Mouse (Mus musculus) heart, embryonic 16.5 days (tissue): ENCODE measurements around the gene Gm20388. TPM values are rescaled to one million over a fixed set of nuclear protein-coding genes. Genes with fewer than 3 reads are reported as not detected.

ENCODE experiments used
- ATAC-seq: fragments of 200-750 bp; cut with Nextera tagmentation; replicated peaks from 2 replicates; pipeline ENCODE4 v1.8.0; 2017; ENCODE audit warnings: moderate number of reproducible peaks; ENCODE audit not compliant: insufficient read depth, low FRiP score; ENCODE audit errors: extremely low read depth
- H3K27ac ChIP-seq: fragments of 300-500 bp; sonication (generic); 2 replicates; pipeline ENCODE4 v1.5.1; 2014; ENCODE audit warnings: mild to moderate bottlenecking, low read length, control low read depth, moderate library complexity
- H3K27me3 ChIP-seq: fragments of 300-500 bp; sonication (generic); 2 replicates; pipeline ENCODE4 v1.6.1; 2014; ENCODE audit warnings: low read length, mixed read lengths; ENCODE audit not compliant: control insufficient read depth, insufficient read depth
- H3K36me3 ChIP-seq: fragments of 300-500 bp; sonication (generic); 2 replicates; pipeline ENCODE4 v1.6.1; 2014; ENCODE audit not compliant: control insufficient read depth, insufficient read depth
- H3K4me1 ChIP-seq: fragments of 300-500 bp; sonication (generic); 2 replicates; pipeline ENCODE4 v1.6.1; 2014; ENCODE audit warnings: low read length, mixed read lengths; ENCODE audit not compliant: control insufficient read depth, insufficient read depth
- H3K4me2 ChIP-seq: fragments of 300-500 bp; sonication (generic); 2 replicates; pipeline ENCODE4 v1.6.1; 2014; ENCODE audit warnings: low read depth, mild to moderate bottlenecking, control low read depth, low read length
- H3K4me3 ChIP-seq: fragments of 300-500 bp; sonication (generic); 2 replicates; pipeline ENCODE4 v1.5.1; 2014; ENCODE audit warnings: mild to moderate bottlenecking, control low read depth, low read length
- H3K9ac ChIP-seq: fragments of 300-500 bp; sonication (generic); 2 replicates; pipeline ENCODE4 v1.6.1; 2014; ENCODE audit warnings: low read length, control low read depth
- H3K9me3 ChIP-seq: fragments of 300-500 bp; sonication (generic); replicated peaks from 2 replicates; pipeline ENCODE4 v1.6.1; 2016; ENCODE audit warnings: low read length; ENCODE audit not compliant: control insufficient read depth
- WGBS: fragments of 180-500 bp; shearing (Covaris S2); extraction: QIAGEN DNeasy Blood & Tissue Kit; methylation state at CpG from one replicate; pipeline ENCODE4 v1.1.7; 2014; 5-methylcytosine and 5-hydroxymethylcytosine counted together
- polyA plus RNA-seq: library from polyadenylated mRNA; unstranded; fragments of >200 nt; fragmentation: Nextera tagmentation; extraction: Ambion mirVana; gene quantifications from 2 replicates; pipeline ENCODE4 v1.2.1, GENCODE M21; 2015

The Gm20388 gene
- polyA plus RNA-seq, 1 experiment from 2014 or later = 4.5 TPM

DNA sequence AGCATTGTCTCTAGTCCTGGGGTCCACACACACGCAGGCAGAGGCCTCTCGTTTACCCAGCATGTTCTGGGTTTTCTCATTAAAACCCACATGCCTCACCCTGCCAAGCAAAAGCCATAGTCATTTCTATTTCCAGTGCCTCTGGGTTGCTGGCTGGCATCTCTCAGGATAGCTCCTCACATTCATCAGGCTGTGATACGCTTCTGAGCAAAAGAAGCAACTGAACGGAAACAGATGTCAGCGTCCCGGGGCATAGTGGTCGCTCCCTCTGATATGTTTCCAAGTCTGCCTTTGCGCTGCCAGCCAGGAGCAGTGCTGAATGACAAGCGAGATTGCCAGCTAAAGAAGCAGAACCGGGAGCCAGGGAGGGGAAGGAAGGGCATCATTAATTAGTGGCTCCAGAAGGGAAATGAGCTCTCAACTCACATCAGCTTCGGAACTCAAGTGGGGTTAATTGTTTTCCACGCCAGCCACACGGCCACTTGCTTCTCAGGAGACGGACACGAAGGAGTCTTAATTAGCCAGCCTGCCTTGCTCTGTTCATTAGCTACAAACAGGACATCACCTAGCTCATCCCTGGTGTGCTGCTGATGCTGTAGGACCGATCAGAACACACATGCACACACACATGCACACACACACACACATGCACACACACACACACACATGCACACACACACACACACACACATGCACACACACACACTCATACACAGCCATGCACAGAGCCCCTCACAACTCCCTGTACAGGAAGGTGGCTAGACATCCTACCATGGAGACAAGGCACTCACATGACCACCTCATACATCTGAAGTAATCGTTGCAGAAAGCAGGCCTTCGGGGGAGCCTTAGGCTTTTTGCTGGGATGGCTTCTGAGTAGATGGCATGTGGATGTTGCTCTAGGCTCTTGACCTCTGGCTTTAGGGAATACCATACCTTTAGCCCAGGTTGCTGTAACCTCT, 4160.0 kb downstream of the Gm20388 start:
- ATAC-seq = peak; percentile 64; the same call in 1 of the 2 replicates
- WGBS = 36% methylated on average over 18 of the region's 18 CpGs
- Histone ChIP-seq H3K4me3 (no peak overlapping the region), H3K9ac (peak overlapping the region; percentile 38; the same call in 1 of the 2 replicates), H3K27me3 (no peaks in the 10 kb centered on the region), H3K36me3 (no peaks in the 10 kb centered on the region), H3K4me2 (no peak overlapping the region), H3K27ac (peak overlapping the region; percentile 52; the same call in 1 of the 2 replicates), H3K9me3 (no peaks in the 10 kb centered on the region), H3K4me1 (peaks cover 16% of the 10 kb centered on the region)

DNA sequence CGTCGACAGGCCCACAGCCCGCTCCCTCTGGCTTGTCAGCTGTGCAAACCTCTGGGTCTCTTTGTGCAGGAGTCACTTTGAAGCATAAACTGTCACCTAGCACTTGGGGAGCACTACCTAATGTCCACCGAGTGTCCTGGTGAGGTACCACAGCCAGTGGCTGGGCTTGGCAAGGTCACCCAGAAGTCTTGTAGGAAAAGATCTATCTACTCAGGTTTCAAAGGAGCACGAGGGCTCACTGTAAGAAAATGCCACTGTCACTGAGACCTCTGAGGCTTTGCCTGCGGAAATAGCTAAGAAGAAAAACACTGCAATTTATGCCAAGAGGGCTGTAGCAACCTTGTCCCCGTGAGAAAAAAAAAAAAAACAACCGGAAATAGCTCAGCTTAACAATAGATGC, 4165.3 kb downstream of the Gm20388 start:
- peak overlapping the region; percentile 62 for H3K27ac ChIP-seq
- WGBS = 50% methylated on average over 8 of the region's 8 CpGs

DNA sequence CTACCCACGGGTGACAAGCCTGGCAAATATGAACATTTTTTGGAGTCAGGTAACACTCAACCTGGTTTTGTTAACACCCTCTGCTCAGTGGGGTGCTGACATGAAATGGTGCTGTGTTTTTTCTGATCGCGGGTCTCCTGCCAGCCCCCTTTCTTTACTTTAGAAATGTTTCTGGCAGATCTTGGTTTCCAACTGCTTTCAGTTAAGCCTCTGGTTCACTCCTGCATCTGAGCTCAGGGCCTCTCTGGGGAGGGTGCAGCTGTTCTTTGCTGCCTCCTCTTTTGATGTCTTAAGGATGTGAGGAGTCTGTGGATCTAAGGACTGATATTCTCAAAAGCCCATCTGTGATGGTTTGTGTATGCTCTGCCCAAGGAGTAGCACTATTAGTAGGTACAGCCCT, 4165.8 kb downstream of the Gm20388 start:
- 49% methylated on average over 3 of the region's 3 CpGs for WGBS
- H3K4me3 ChIP-seq = no peak overlapping the region
- no peak overlapping the region for H3K9ac ChIP-seq
- no peaks in the 10 kb centered on the region for H3K9me3 ChIP-seq
- ATAC-seq = no peak
- peaks cover 21% of the 10 kb centered on the region for H3K4me1 ChIP-seq
- no peak overlapping the region for H3K4me2 ChIP-seq
- H3K27me3 ChIP-seq = no peaks in the 10 kb centered on the region
- no peaks in the 10 kb centered on the region for H3K36me3 ChIP-seq
- H3K27ac ChIP-seq = peak overlapping the region; percentile 62

More for the DNA sequence above, 4165.3 kb downstream of the Gm20388 start:
- H3K4me2 ChIP-seq = no peak overlapping the region
- H3K4me1 ChIP-seq = peaks cover 18% of the 10 kb centered on the region
- H3K27me3 ChIP-seq = no peaks in the 10 kb centered on the region
- H3K9me3 ChIP-seq = no peaks in the 10 kb centered on the region
- ATAC-seq = no peak
- no peaks in the 10 kb centered on the region for H3K36me3 ChIP-seq
- H3K9ac ChIP-seq = no peak overlapping the region
- H3K4me3 ChIP-seq = no peak overlapping the region

DNA sequence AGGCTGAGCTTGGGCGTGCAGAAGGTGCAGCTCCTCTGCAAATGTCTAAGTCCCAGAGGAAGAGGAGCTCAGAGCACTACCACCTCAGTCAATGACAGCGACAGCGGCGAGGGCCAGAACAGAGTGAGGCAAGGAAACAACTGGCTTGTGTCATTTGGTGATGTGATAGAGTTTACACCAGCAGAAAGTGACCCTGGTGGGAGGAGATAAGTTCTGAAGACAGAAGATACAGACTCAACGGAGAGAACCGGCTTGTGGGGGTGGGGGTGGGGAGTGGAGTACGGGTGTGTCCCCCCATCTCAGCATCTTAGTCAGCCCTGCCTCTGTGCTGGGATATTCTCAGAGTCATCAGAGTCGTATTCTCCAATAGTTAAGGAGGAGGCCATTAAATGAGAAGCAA, 4166.7 kb downstream of the Gm20388 start:
- H3K27me3 ChIP-seq = no peaks in the 10 kb centered on the region
- no peak for ATAC-seq
- peaks cover 21% of the 10 kb centered on the region for H3K4me1 ChIP-seq
- H3K9ac ChIP-seq = no peak overlapping the region
- no peak overlapping the region for H3K4me2 ChIP-seq
- no peaks in the 10 kb centered on the region for H3K36me3 ChIP-seq
- H3K9me3 ChIP-seq = no peaks in the 10 kb centered on the region
- no peak overlapping the region for H3K4me3 ChIP-seq
- WGBS = 52% methylated on average over 8 of the region's 8 CpGs
- no peak overlapping the region for H3K27ac ChIP-seq

DNA sequence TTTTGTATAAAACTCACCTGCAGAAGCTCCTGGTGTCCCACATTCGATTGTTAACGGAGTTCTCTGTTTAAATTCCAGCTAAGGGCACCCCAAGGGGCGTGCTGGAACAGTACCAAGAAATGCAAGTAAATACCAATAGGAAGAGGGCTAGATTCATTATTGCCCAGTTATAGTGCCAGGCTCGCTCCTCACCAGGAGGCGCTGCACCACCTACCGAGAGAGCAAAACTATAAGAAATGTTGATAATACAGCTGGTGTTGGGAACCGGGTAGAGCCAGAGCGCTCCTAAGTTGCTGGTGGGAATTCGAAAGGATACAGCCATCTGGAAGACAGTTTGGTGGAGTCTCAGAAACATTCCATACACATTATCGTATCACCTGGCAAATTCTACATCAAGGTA, 4167.4 kb downstream of the Gm20388 start:
- Histone ChIP-seq H3K4me1 (peaks cover 21% of the 10 kb centered on the region), H3K36me3 (no peaks in the 10 kb centered on the region), H3K9me3 (0 out of 2 replicates have a peak, but pooled peaks cover 1% of the 10 kb centered on the region), H3K4me2 (no peak overlapping the region), H3K4me3 (no peak overlapping the region), H3K9ac (no peak overlapping the region), H3K27ac (no peak overlapping the region), H3K27me3 (no peaks in the 10 kb centered on the region)
- ATAC-seq = no peak
- 88% methylated on average over 10 of the region's 10 CpGs for WGBS

DNA sequence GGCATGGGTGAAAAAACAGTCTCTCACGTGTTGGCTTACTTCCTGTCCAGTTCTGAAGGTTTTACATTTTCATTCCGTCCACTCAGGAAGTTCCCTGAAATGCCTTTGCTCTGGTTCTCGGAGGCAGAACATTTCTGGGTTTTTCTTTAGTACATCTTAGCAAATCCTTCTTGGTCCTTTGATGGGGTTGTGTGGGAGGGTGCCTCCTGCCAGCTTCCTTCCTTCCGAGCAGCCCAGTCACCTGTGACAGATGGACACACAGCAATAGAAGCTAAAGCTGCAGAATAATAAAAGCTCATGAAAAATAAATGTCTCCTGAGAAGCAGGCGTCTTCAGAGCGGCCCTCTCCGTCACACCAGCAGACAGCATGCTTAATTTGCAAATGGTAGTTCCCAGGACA, 4168.3 kb downstream of the Gm20388 start:
- Histone ChIP-seq H3K4me2 (no peak overlapping the region), H3K27ac (no peak overlapping the region), H3K9ac (no peak overlapping the region), H3K27me3 (no peaks in the 10 kb centered on the region), H3K4me1 (peaks cover 21% of the 10 kb centered on the region), H3K36me3 (no peaks in the 10 kb centered on the region), H3K9me3 (0 out of 2 replicates have a peak, but pooled peaks cover 2% of the 10 kb centered on the region), H3K4me3 (no peak overlapping the region)
- WGBS = 70% methylated on average over 7 of the region's 7 CpGs
- no peak for ATAC-seq

DNA sequence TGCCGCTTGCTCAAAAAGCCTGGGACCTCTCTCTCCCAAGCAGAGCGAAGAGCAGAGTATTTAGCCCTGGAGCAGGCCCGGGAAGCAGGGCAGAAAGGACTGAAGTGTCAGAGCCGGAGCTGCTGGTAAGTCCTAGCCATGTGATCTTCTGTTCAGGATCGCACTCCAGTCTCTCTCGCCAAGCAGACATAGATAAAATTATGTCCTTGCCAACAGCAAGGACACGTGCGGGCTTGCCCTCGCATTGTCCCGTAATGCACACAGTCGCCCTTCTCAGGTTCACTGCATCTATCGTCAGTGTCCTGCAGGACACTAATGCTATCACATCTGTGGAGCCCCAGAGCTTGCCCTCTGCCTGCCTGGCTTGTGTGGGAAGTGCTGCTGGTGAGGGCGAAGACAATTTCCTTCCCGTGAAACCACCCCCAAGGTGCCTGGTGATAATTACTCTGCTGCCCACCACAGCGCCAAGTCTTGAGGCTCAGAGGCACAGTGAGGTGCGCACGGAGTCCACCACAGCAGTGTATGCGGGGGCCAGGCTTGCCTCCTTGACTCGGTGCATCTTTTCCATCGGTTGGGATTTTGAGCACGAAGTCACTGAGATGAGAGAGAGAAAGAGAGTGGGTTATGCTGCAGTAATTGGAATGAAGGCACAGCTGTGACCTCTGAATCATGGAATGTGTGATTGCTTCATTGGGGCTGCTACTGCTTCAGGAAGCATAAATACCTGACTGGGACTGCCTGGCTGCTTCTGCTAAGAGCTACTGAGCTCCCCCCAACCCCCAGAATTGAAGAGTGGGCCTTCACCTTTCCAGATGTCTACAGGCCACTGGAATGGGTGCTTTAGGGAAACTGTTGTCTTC, 4170.1 kb downstream of the Gm20388 start:
- Histone ChIP-seq H3K4me2 (no peak overlapping the region), H3K4me3 (no peak overlapping the region), H3K9me3 (0 out of 2 replicates have a peak, but pooled peaks cover 2% of the 10 kb centered on the region), H3K36me3 (no peaks in the 10 kb centered on the region), H3K27me3 (no peaks in the 10 kb centered on the region), H3K9ac (peak overlapping the region; percentile 44), H3K27ac (peak overlapping the region; percentile 26; the same call in 1 of the 2 replicates), H3K4me1 (peaks cover 20% of the 10 kb centered on the region)
- peak; percentile 56 for ATAC-seq
- 56% methylated on average over 21 of the region's 21 CpGs for WGBS

DNA sequence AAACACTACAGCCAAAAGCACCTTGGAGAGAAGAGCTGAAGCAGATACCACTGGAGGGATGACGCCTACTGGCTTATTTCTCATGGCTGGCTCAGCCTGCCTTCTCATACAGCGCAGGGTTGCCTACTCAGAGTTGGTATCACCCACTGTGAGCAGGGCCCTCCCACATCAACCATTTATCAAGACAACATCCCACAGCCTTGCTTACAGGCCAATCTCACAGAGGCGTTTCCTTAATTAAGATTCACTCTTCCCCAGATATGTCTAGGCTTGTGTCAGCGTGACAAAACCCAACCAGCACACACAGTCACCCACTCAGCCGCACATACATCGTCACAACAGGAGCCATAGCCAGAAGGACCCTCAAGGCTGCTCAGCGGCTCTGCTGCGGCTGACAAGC, 4172.0 kb downstream of the Gm20388 start:
- no peak overlapping the region for H3K9ac ChIP-seq

More for the DNA sequence above, 4172.0 kb downstream of the Gm20388 start:
- 90% methylated on average over 8 of the region's 8 CpGs for WGBS
- Histone ChIP-seq H3K27me3 (no peaks in the 10 kb centered on the region), H3K4me1 (peaks cover 14% of the 10 kb centered on the region), H3K27ac (no peak overlapping the region), H3K4me3 (no peak overlapping the region), H3K9me3 (0 out of 2 replicates have a peak, but pooled peaks cover 2% of the 10 kb centered on the region), H3K4me2 (no peak overlapping the region), H3K36me3 (no peaks in the 10 kb centered on the region)
- ATAC-seq = no peak
